Mouse (Mus musculus): Measurements from ENCODE around the gene Ap1m2.
"Not testable (repeated sequence)": the region's sequence is repeated elsewhere in the genome, so short reads cannot be mapped to it uniquely, and the experiment has no call there.

Ap1m2 gene

DNA sequence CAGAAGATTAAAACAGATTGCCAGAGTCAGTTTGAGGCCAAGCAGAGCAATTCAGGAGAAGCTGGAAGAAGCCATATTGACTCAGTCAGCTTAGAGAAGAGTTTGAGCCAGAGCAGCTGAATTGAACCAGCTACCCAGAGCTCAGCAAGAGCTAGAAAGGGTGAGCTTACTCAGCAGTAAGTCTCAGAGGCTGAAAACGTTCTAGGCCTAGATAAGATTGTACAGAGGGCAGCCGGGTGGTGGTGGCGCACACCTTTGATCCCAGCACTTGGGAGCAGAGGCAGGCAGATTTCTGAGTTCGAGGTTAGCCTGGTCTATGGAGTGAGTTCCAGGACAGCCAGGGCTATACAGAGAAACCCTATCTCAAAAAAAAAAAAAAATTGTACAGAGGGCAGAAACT, 55.8 kb downstream of the Ap1m2 start:
- not testable (repeated sequence) for DNase-seq

DNA sequence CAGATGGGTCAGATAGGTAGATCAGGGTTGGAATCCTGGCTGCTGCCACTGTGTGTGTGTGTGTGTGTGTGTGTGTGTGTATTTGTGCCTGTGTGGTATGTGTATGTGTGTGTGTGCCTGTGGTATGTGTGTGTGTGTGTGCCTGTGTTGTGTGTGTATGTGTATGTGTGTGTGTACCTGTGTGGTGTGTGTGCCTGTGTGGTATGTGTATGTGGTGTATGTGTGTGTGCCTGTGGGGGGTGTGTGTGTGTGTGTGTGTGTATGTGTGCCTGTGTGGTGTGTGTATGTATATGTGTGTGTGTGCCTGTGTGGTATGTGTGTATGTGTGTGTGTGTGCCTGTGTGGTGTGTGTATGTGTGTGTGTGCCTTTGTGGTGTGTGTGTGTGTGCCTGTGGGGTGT, 57.4 kb downstream of the Ap1m2 start:
- no peak for DNase-seq

DNA sequence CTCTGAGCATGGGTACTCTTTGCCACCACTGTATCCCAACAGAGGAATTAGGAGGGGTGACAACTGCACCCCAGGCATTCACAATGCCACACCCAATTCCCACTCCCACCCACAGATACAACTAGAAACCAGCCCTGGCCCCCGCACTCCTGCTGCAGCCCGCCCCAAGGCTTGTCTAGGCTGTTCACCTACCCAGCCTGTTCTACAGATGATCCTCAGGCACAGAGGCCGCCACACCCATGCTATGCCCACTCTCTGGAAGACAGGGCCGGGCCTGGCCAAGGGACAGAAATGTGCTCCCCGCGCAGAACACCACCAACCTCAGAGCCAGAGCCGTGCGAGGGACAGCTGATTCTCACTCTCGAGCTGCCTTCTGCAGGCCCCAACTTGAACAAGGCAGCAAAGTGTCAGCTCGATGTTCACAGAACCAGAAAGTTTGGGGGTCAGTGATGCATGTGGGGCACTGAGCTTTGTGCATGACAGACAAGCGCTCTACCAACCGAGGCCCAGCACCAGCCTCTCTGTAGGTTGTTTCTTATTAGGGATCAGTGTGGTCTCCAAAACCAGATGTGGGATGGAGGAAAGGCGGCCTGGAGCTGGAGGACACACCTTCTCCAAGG, 60.9 kb downstream of the Ap1m2 start:
- DNase-seq, result no peak

DNA sequence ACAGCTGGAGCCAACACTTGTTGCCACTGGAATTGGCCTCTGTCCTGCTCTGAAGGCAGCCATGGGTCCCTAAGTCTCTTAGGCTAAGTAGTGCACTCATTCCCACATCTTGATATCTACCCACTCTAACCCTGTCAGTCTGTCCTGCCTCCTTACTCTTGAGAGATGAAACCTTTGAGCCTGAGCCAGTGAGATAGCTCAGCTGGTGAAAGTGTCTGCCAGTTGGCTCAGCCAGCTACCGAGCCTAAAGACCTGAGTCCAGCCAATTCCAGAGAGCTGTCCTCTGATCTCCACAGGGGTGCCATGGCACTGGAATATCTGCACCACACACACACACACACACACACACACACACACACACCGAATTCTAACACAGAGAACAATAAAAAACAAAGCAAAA, 61.6 kb downstream of the Ap1m2 start:
- no peak for DNase-seq

DNA sequence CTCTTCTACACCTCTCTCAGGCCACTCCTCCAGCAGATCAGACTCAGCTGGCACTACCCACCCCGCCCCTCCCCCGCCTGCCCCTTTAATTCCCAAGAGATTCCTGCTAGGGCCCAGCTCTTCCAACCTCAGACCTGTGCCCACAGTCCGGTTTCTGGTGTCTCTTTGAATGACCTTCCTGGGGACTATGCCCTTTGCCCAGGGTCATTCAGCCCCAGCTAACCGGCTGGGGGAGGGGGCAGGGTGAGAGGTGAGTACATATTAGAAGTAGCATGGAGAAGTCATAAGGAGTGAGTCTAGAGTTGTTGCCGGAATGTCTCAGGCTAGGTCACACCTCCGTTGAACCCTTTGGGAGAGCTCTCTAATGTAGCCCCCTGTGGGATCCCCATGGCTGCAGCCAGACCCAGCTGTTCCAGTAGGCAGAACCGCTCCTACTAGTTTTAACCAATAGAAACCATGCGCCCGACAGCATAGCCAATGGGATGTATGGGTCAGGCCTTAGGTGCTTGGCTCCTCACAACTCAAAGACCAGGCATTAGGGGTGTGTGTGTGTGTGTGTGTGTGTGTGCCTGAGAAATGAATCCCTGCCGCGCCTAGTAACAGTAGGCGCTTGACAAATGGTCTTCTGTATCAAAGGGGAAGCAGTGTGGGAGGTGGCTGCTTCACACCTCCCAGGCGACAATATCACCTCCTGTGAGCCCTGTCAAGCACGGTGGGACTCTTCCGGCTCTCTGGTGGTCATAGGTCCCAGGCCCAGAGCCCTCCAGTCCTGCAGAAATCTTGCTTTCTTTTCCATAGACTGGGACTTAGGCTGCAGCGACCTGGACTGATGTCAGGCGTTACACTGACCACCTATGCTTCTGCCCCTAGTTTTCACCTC, 62.3 kb downstream of the Ap1m2 start:
- no peak for DNase-seq

DNA sequence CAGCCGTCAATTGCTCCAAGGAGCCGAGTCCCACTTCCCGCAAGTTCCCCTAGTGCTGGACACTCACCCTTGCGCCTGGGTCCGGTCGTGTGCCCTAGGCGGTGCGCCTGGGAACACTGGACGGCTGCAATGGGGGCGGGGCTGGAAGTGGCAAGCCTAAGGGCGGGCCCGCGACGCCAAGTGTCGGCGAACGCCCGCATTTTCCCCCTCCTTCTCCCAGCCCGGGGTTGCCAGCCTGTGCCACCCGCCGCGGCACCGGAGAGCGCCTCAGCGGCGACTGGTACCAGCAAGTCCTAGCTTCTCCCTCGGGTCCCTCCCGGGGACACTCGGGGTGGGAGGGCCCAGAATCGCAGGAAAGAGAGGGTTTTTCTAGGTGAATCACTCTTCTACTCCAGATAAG, 63.8 kb downstream of the Ap1m2 start, which contains the start of gene S1pr5:
S1pr5 (minus strand) TSS at position 118 of the 400 bp plus-strand sequence.
- peak; percentile 66 for DNase-seq

DNA sequence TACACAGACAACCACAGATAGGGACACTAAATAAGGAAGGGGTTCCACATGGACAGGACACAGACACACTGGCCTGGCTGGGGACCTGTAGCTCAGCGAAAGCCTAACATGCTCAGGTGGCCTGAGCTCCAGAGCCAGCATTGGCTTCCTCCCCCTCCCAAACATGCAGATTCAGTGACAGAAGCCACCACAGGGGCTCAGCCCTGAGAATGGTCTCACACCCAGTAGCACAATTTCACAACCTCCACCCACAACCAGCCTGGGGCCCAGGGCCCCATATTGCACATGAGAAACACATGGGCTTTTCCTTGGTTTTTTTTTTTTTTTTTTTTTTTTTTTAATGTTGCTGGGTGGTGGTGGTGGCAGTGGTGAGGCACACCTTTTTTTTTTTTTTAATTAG, 65.8 kb downstream of the Ap1m2 start:
- no peak for DNase-seq

DNA sequence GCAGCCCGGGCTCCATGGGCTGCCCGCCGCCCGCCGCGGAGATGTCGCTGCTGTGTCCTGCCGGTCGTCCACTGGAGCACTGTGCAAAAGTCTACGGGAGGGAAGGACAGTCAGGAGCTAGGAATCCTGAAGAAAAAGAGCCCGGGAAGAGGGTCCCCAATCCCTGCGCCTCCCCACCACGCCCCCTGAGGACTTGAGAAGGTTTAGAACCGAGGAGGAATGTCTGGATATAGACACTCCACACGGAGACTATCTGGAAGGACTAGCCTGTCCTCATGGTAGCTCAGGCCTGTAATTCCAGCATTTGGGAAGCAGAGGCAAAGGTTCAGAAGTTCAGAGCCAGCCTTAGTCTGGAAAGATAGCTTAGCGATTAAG, 67.0 kb downstream of the Ap1m2 start:
- no peak for DNase-seq

DNA sequence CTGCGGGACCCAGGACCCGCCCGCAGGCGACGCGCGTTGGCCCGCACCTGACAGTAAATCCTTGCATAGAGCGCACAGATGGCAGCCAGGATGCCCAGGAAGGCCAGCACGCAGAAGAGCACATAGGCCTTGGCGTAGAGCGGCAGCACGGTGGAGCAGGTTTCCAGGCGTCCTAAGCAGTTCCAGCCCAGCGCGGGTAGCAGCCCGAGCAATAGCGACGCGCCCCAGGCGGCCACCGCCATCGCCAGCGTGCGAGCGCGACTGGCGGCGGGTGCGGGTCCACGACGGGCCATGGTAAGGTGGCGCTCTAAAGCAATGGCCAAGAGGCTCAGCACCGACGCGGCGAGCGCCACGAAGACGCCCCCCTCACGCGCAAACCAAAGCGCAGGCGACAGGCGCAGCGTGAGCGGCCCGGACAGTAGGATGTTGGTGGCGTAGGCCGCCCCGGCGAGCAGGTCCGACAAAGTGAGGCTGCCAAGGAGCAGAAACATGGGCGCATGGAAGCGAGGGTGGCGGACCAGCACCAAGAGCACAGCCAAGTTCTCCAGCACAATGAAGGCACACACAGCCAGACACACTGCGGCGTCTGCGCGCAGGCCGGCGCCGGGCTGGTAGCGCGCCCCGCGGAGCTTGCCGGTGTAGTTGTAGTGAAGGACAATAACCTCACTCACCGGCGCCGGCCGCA, 67.6 kb downstream of the Ap1m2 start:
- DNase-seq, result peak; percentile 46

Data from kidney, postnatal 10 days (tissue).